Mouse (Mus musculus): ENCODE measurements at regions not wholly inside any gene's neighbourhood (a gene's known extent, or its start where the extent isn't known, plus 50 kb on each side); places are given as distances from the start of the nearest gene placed in this dataset.
A peak's percentile ranks its signal among the peaks of the same experiment; 100 is the strongest.

DNA sequence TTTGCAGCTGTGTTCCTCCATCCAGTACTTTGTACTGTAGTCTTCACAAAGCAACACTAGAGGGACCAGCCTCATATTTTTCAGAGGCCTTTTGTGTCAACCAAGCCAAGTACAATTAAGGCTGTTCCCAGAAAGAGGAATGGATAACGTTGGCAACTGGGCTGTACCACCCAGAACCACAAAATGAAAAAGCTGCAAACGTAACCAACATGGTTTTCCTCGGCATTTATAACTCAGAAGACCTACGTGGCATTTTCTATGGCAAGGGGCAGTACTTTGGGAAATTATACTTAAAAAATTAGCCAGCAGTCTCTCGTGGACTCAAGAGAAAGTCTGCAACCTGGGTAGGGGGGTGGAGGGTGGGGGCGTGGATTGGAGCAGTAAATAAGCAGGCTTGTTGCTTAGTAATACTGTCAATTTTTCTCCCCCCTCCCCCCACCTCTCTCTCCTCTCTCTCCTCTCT is 87.3 kb upstream of the Col1a2 start:
- Histone ChIP-seq H3K27ac (ENCODE audit: low read depth, low read length) (no peak overlapping the region), H3K9me3 (ENCODE audit: control insufficient read depth, low read length) (no peaks in the 10 kb centered on the region), H3K9ac (ENCODE audit: low read length) (no peak overlapping the region), H3K4me2 (no peak overlapping the region), H3K4me1 (ENCODE audit: control insufficient read depth, insufficient read depth, low read length) (no peaks in the 10 kb centered on the region), H3K4me3 (ENCODE audit: low read depth, low read length) (no peak overlapping the region), H3K36me3 (ENCODE audit: control insufficient read depth, insufficient read depth, low read length) (no peaks in the 10 kb centered on the region), H3K27me3 (ENCODE audit: control insufficient read depth, insufficient read depth, low read length) (no peaks in the 10 kb centered on the region)
- ATAC-seq (ENCODE audit: low FRiP score) = peak; percentile 64; the same call in 1 of the 2 replicates
- peak; percentile 87 for DNase-seq (ENCODE audit: low spot score, missing footprints)
- 48% methylated on average over 6 of the region's 6 CpGs for WGBS

DNA sequence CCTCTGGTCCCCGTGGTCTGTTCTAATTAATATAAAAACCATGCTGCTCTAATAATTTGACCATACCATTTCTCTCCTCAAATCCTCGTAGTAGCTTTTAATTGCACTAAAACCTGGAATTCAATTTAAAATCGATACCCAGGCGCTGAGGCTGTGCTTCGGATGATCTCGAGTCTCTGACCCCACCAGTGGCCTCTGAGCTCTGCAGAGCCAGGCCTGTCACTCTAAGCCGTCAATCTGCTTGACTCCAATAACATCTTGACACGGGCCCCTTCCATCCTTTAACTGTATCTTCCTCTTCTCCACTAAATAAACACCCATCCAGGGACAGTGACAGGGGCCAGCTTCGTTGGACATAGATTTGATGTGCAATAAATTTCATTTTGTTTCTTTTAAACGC is 86.2 kb upstream of the Col1a2 start:
- DNase-seq (ENCODE audit: low spot score, missing footprints) (peak; percentile 81), ATAC-seq (ENCODE audit: low FRiP score) (peak; percentile 61; the same call in 1 of the 2 replicates)
- Histone ChIP-seq H3K9me3 (ENCODE audit: control insufficient read depth, low read length) (no peaks in the 10 kb centered on the region), H3K36me3 (ENCODE audit: control insufficient read depth, insufficient read depth, low read length) (no peaks in the 10 kb centered on the region), H3K4me2 (no peak overlapping the region), H3K4me1 (ENCODE audit: control insufficient read depth, insufficient read depth, low read length) (no peaks in the 10 kb centered on the region), H3K27ac (ENCODE audit: low read depth, low read length) (no peak overlapping the region), H3K4me3 (ENCODE audit: low read depth, low read length) (no peak overlapping the region), H3K9ac (ENCODE audit: low read length) (no peak overlapping the region), H3K27me3 (ENCODE audit: control insufficient read depth, insufficient read depth, low read length) (no peaks in the 10 kb centered on the region)
- 58% methylated on average over 10 of the region's 10 CpGs for WGBS

DNA sequence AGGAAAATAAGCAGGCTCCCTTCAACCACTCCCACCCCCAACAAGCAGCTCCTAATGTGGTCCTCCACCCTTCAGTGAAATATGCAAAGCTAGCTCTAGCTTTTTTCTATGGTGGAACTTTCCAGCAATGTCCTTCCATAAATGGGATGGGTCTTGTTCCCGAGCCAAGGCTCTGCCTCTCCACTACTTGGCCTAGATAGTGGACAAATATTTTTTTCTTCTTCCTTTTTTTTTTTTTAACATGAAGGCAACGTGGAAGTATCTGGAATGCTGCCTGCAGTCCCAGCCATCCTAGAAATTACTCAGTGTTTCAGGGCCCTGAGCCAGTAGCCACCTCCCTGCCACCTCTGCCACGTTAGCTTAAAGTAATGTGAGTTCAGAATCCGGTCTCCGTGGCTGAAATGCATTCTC is 85.7 kb upstream of the Col1a2 start:
- no peak for ATAC-seq (ENCODE audit: low FRiP score)
- H3K36me3 ChIP-seq (ENCODE audit: control insufficient read depth, insufficient read depth, low read length) = no peaks in the 10 kb centered on the region
- DNase-seq (ENCODE audit: low spot score, missing footprints) = peak; percentile 33
- no peaks in the 10 kb centered on the region for H3K9me3 ChIP-seq (ENCODE audit: control insufficient read depth, low read length)
- WGBS = 84% methylated on average over 5 of the region's 5 CpGs
- no peaks in the 10 kb centered on the region for H3K27me3 ChIP-seq (ENCODE audit: control insufficient read depth, insufficient read depth, low read length)
- no peak overlapping the region for H3K9ac ChIP-seq (ENCODE audit: low read length)
- H3K27ac ChIP-seq (ENCODE audit: low read depth, low read length) = no peak overlapping the region
- H3K4me1 ChIP-seq (ENCODE audit: control insufficient read depth, insufficient read depth, low read length) = no peaks in the 10 kb centered on the region
- no peak overlapping the region for H3K4me3 ChIP-seq (ENCODE audit: low read depth, low read length)
- H3K4me2 ChIP-seq = no peak overlapping the region

DNA sequence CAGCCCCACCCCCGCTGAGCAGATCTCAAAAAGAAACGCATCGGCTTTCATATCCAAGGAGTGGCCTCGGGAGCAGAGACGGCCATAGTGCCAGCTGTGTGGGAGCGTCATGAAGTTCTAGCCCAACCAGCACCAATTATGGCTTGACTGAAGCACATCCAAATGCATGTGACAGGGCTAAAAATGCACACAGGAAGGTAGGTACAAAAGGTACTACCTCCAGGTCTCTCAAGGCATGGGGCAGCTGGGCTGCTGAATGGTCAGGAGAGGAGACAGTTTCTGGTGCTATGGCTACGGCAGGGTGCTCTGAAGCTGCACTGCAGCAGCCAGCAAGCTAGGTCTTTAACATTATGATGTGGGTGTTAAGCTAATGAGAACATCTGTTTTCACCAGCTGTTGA is 83.1 kb upstream of the Col1a2 start:
- Histone ChIP-seq H3K4me2 (no peak overlapping the region), H3K4me3 (ENCODE audit: low read depth, low read length) (no peak overlapping the region), H3K9ac (ENCODE audit: low read length) (no peak overlapping the region), H3K4me1 (ENCODE audit: control insufficient read depth, insufficient read depth, low read length) (no peaks in the 10 kb centered on the region), H3K27ac (ENCODE audit: low read depth, low read length) (no peak overlapping the region), H3K36me3 (ENCODE audit: control insufficient read depth, insufficient read depth, low read length) (no peaks in the 10 kb centered on the region), H3K9me3 (ENCODE audit: control insufficient read depth, low read length) (no peaks in the 10 kb centered on the region), H3K27me3 (ENCODE audit: control insufficient read depth, insufficient read depth, low read length) (no peaks in the 10 kb centered on the region)
- no peak for ATAC-seq (ENCODE audit: low FRiP score)
- WGBS = 86% methylated on average over 7 of the region's 7 CpGs
- peak; percentile 64 for DNase-seq (ENCODE audit: low spot score, missing footprints)

DNA sequence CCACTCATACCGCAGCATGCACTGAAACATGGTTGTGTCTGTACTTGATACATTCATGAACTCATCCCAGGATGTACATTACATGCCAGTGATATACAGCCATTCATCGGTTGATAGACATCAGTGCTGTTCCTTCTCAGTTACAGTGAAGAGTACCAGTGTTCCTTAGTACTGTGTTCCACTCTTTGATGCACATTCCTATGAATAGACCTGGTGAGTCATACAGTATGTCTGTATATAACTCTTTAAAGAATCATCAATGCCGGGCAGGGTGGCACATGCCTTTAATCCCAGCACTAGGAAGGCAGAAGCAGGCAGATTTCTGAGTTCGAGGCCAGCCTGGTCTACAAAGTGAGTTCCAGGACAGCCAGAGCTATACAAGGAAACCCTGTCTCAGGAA is 77.5 kb upstream of the Col1a2 start:
- H3K9me3 ChIP-seq (ENCODE audit: control insufficient read depth, low read length) = no peaks in the 10 kb centered on the region
- DNase-seq (ENCODE audit: low spot score, missing footprints) = no peak
- H3K4me3 ChIP-seq (ENCODE audit: low read depth, low read length) = no peak overlapping the region
- 95% methylated on average over 4 of the region's 4 CpGs for WGBS
- H3K27ac ChIP-seq (ENCODE audit: low read depth, low read length) = no peak overlapping the region
- H3K36me3 ChIP-seq (ENCODE audit: control insufficient read depth, insufficient read depth, low read length) = no peaks in the 10 kb centered on the region
- no peak overlapping the region for H3K4me2 ChIP-seq
- H3K27me3 ChIP-seq (ENCODE audit: control insufficient read depth, insufficient read depth, low read length) = no peaks in the 10 kb centered on the region
- ATAC-seq (ENCODE audit: low FRiP score) = no peak
- H3K9ac ChIP-seq (ENCODE audit: low read length) = no peak overlapping the region
- H3K4me1 ChIP-seq (ENCODE audit: control insufficient read depth, insufficient read depth, low read length) = no peaks in the 10 kb centered on the region

GRCm38 (mm10) chr6:4430704-4431310 is 73.8 kb upstream of the Col1a2 start:
- H3K4me1 ChIP-seq (ENCODE audit: control insufficient read depth, insufficient read depth, low read length) = no peaks in the 10 kb centered on the region
- H3K36me3 ChIP-seq (ENCODE audit: control insufficient read depth, insufficient read depth, low read length) = no peaks in the 10 kb centered on the region
- H3K27me3 ChIP-seq (ENCODE audit: control insufficient read depth, insufficient read depth, low read length) = no peaks in the 10 kb centered on the region
- H3K4me3 ChIP-seq (ENCODE audit: low read depth, low read length) = no peak overlapping the region
- no peak overlapping the region for H3K4me2 ChIP-seq
- H3K9ac ChIP-seq (ENCODE audit: low read length) = no peak overlapping the region
- peak; percentile 65 for DNase-seq (ENCODE audit: low spot score, missing footprints)
- WGBS = 75% methylated on average over 1 of the region's 1 CpGs
- ATAC-seq (ENCODE audit: low FRiP score) = no peak
- H3K27ac ChIP-seq (ENCODE audit: low read depth, low read length) = no peak overlapping the region
- H3K9me3 ChIP-seq (ENCODE audit: control insufficient read depth, low read length) = no peaks in the 10 kb centered on the region

DNA sequence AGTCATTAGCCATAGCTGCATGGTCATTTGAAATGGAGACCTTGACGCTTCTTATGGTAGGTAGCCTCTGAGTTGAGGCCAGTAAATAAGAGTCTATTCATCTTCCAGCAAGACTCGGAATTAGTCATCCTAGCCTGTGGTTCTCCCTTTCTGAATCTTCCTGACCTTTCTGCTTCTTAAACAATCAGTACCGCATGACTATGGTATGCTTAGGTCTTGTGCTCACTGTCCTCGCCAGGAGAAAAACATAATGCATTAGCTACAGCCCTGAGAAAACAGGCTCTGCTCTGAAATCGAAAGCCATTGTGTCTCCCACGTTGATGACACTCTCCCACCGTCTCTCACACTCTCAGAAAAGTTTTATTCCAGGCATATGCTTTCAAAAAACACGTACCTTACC is 72.4 kb upstream of the Col1a2 start:
- H3K27me3 ChIP-seq (ENCODE audit: control insufficient read depth, insufficient read depth, low read length) = no peaks in the 10 kb centered on the region
- H3K9ac ChIP-seq (ENCODE audit: low read length) = no peak overlapping the region
- WGBS = 80% methylated on average over 8 of the region's 8 CpGs
- no peaks in the 10 kb centered on the region for H3K36me3 ChIP-seq (ENCODE audit: control insufficient read depth, insufficient read depth, low read length)
- ATAC-seq (ENCODE audit: low FRiP score) (no peak), DNase-seq (ENCODE audit: low spot score, missing footprints) (no peak)
- no peak overlapping the region for H3K4me2 ChIP-seq
- no peaks in the 10 kb centered on the region for H3K4me1 ChIP-seq (ENCODE audit: control insufficient read depth, insufficient read depth, low read length)
- no peak overlapping the region for H3K27ac ChIP-seq (ENCODE audit: low read depth, low read length)
- no peak overlapping the region for H3K4me3 ChIP-seq (ENCODE audit: low read depth, low read length)
- H3K9me3 ChIP-seq (ENCODE audit: control insufficient read depth, low read length) = no peaks in the 10 kb centered on the region

DNA sequence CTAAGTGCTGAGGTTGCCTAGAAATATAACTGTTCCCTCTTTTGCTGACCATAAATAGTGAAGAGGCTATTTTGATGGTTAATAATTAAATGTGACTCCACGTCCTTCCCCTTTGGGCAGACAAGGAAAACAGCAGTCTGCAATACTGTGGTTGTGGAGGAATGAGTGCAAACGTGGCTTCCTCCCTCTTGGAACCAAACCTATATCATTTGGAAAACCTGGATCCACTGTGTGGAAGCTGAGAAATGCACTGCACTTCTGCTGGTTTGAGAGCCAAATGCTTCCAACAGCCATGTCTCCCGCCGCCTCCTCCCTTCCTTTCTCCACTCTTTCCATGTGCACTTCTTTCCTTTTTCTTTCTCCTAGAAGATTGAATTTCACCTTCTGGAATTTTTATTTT is 68.2 kb upstream of the Col1a2 start:
- DNase-seq (ENCODE audit: low spot score, missing footprints) = peak; percentile 45
- 77% methylated on average over 4 of the region's 4 CpGs for WGBS

GRCm38 (mm10) chr6:4436874-4437273 is 67.7 kb upstream of the Col1a2 start:
- Histone ChIP-seq H3K4me2 (no peak overlapping the region), H3K4me3 (ENCODE audit: low read depth, low read length) (no peak overlapping the region), H3K27ac (ENCODE audit: low read depth, low read length) (no peak overlapping the region), H3K9me3 (ENCODE audit: control insufficient read depth, low read length) (no peaks in the 10 kb centered on the region), H3K27me3 (ENCODE audit: control insufficient read depth, insufficient read depth, low read length) (no peaks in the 10 kb centered on the region), H3K36me3 (ENCODE audit: control insufficient read depth, insufficient read depth, low read length) (no peaks in the 10 kb centered on the region), H3K9ac (ENCODE audit: low read length) (no peak overlapping the region), H3K4me1 (ENCODE audit: control insufficient read depth, insufficient read depth, low read length) (no peaks in the 10 kb centered on the region)
- no peak for ATAC-seq (ENCODE audit: low FRiP score)
- peak; percentile 28 for DNase-seq (ENCODE audit: low spot score, missing footprints)
- whole genome bisulfite sequencing = 83% methylated on average over 1 of the region's 1 CpGs

More for the DNA sequence above, 68.2 kb upstream of the Col1a2 start:
- Histone ChIP-seq H3K27ac (ENCODE audit: low read depth, low read length) (no peak overlapping the region), H3K27me3 (ENCODE audit: control insufficient read depth, insufficient read depth, low read length) (no peaks in the 10 kb centered on the region), H3K9ac (ENCODE audit: low read length) (no peak overlapping the region), H3K9me3 (ENCODE audit: control insufficient read depth, low read length) (no peaks in the 10 kb centered on the region), H3K36me3 (ENCODE audit: control insufficient read depth, insufficient read depth, low read length) (no peaks in the 10 kb centered on the region), H3K4me3 (ENCODE audit: low read depth, low read length) (no peak overlapping the region), H3K4me2 (no peak overlapping the region), H3K4me1 (ENCODE audit: control insufficient read depth, insufficient read depth, low read length) (no peaks in the 10 kb centered on the region)
- ATAC-seq (ENCODE audit: low FRiP score) = no peak
